Mouse (Mus musculus): ENCODE data around the gene Ttc28. TPM values are rescaled to one million over a fixed set of nuclear protein-coding genes. Genes with fewer than 3 reads are reported as not detected.

Ttc28 gene
- polyA plus RNA-seq, 2 experiments, result 0.48 to 0.81 TPM

DNA sequence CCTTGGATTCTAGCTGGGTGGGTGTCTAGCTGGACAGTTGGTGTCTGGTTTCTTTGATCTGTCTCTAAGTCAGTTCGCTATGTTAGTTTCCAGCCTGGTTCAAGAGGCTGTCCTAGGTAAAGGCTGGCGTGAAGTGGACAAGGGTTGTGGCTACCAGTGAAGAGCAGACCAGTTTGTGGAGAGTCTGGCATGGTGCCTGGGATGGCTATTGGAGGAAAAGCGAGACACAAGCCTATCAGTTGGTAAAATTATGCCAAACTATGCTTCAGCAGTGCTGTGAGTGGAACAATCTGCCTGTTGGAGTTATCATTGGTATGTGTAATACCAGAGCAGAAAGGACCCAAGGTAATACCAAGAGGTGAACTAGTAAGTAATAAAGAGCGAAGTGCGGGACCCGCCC lies 166.8 kb downstream of the Ttc28 start:
- Histone ChIP-seq H3K9ac (replicated peaks) (no peak overlapping the region), H3K27ac (no peak overlapping the region), H3K4me3 (ENCODE audit: insufficient read depth in 1 of 2, low read depth in 2 of 2, low read length in 2 of 2) (no peak overlapping the region), H3K27me3 (ENCODE audit: control insufficient read depth, insufficient read depth, low read length) (no peaks in the 10 kb centered on the region), H3K9me3 (ENCODE audit: control insufficient read depth, low read length) (no peaks in the 10 kb centered on the region), H3K36me3 (replicated peaks; ENCODE audit: control insufficient read depth, insufficient read depth, low read depth) (no peaks in the 10 kb centered on the region), H3K4me1 (replicated peaks; ENCODE audit: control insufficient read depth in 2 of 2, insufficient read depth in 2 of 2, low read length in 1 of 2) (no peaks in the 10 kb centered on the region; a peak in 1 of 4 replicates), H3K4me2 (ENCODE audit: low read depth) (no peak overlapping the region)
- DNase-seq (ENCODE audit: low read depth in 3 of 3, low spot score in 3 of 3) (no peak), ATAC-seq (ENCODE audit: insufficient read depth) (no peak)
- no peak for TF ChIP-seq EP300 (IDR thresholded peaks at IDR 0.05; ENCODE audit: low read depth)
- no peak for TF ChIP-seq CTCF (IDR thresholded peaks at IDR 0.05; ENCODE audit: low read depth)
- WGBS (ENCODE audit: insufficient replicate concordance), result 73% methylated on average over 6 of the region's 6 CpGs

DNA sequence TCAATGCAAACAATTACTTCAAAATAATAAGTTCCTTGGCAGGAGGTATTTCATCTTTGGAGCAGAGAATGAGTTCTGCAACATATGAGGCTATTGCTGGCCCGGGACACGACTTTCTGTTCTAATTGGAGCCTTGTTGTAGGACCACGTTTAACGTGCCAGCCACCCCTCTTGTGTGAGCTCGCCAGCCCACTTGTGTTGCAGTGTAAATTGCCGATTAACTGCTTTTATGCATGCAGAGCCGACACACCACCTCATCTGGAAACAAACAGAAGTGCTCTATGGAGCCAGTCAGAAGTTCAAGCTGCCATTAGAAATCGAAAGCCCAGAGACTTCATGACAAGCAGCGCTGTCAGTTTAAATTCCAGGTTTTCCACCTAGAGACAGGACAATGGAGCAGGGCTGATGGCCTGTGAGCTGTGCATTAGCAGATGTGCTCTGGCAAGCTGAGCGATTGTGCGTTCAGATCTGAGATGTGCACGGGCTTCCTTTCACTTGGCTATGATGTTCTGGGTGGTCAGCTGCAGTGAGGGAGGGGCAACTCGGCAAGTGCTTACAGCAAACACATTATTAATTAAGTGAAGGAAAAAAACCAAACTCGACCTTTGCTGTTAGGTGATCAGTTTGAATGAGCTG lies 167.4 kb downstream of the Ttc28 start:
- Histone ChIP-seq H3K4me2 (ENCODE audit: low read depth) (no peak overlapping the region), H3K36me3 (replicated peaks; ENCODE audit: control insufficient read depth, insufficient read depth, low read depth) (no peaks in the 10 kb centered on the region), H3K9ac (replicated peaks) (no peak overlapping the region), H3K27me3 (ENCODE audit: control insufficient read depth, insufficient read depth, low read length) (no peaks in the 10 kb centered on the region), H3K4me3 (ENCODE audit: insufficient read depth in 1 of 2, low read depth in 2 of 2, low read length in 2 of 2) (no peak overlapping the region), H3K9me3 (ENCODE audit: control insufficient read depth, low read length) (no peaks in the 10 kb centered on the region), H3K27ac (no peak overlapping the region), H3K4me1 (replicated peaks; ENCODE audit: control insufficient read depth in 2 of 2, insufficient read depth in 2 of 2, low read length in 1 of 2) (no peaks in the 10 kb centered on the region; a peak in 1 of 4 replicates)
- ATAC-seq (ENCODE audit: insufficient read depth) (no peak), DNase-seq (ENCODE audit: low read depth in 3 of 3, low spot score in 3 of 3) (no peak)
- 64% methylated on average over 14 of the region's 14 CpGs for WGBS (ENCODE audit: insufficient replicate concordance)
- TF ChIP-seq CTCF (IDR thresholded peaks at IDR 0.05; ENCODE audit: low read depth), result no peak
- no peak for TF ChIP-seq EP300 (IDR thresholded peaks at IDR 0.05; ENCODE audit: low read depth)

DNA sequence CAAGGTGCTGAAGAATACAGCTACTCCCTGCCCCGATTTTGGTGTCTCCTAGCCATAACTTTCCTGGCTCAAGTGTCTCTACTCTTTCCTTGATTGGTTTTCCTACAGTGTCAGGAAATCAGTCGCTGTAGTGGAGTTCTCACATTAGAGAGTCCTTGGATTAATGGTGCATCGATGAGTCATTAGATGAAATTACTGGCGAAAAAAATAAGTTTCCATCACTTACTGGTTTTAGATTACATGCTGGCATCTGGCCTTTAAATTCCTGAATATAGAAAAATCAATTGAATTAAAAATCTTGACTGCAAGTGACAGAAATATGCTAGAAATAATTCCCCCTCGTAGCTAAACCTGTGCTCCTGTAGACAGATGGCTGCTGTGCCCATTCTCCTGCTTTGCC lies 168.4 kb downstream of the Ttc28 start:
- Histone ChIP-seq H3K4me1 (replicated peaks; ENCODE audit: control insufficient read depth in 2 of 2, insufficient read depth in 2 of 2, low read length in 1 of 2) (no peaks in the 10 kb centered on the region; a peak in 1 of 4 replicates), H3K9ac (replicated peaks) (no peak overlapping the region), H3K4me3 (ENCODE audit: insufficient read depth in 1 of 2, low read depth in 2 of 2, low read length in 2 of 2) (no peak overlapping the region), H3K9me3 (ENCODE audit: control insufficient read depth, low read length) (no peaks in the 10 kb centered on the region), H3K36me3 (replicated peaks; ENCODE audit: control insufficient read depth, insufficient read depth, low read depth) (no peaks in the 10 kb centered on the region), H3K4me2 (ENCODE audit: low read depth) (no peak overlapping the region), H3K27me3 (ENCODE audit: control insufficient read depth, insufficient read depth, low read length) (no peaks in the 10 kb centered on the region), H3K27ac (no peak overlapping the region)
- ATAC-seq (ENCODE audit: insufficient read depth), result no peak
- 50% methylated on average over 5 of the region's 5 CpGs for WGBS (ENCODE audit: insufficient replicate concordance)
- DNase-seq (ENCODE audit: low read depth in 3 of 3, low spot score in 3 of 3), result no peak
- TF ChIP-seq EP300 (IDR thresholded peaks at IDR 0.05; ENCODE audit: low read depth), result no peak
- TF ChIP-seq CTCF (IDR thresholded peaks at IDR 0.05; ENCODE audit: low read depth), result no peak

DNA sequence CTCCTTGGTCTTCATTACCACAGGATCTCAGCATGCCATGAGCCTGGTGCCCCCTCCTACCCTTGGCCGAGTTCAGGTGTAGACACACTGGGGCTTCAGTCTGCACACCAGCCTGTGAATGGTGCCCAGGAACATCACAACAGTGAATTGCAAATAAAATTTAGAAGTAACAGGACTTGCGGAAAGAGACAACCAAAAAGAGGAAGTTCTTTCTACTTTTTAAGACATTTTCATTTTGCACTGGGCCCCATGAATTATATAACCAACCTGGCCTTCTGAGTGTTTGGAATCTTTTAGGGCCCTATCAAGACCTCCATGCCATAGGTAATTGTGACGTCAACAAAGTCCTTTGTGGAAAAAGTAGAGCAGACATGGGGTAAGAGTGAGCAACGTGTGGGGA lies 170.0 kb downstream of the Ttc28 start:
- DNase-seq (ENCODE audit: low read depth in 3 of 3, low spot score in 3 of 3), result no peak
- no peak overlapping the region for H3K27ac ChIP-seq
- no peaks in the 10 kb centered on the region for H3K9me3 ChIP-seq (ENCODE audit: control insufficient read depth, low read length)
- H3K9ac ChIP-seq (replicated peaks), result no peak overlapping the region
- 29% methylated on average over 4 of the region's 4 CpGs for WGBS (ENCODE audit: insufficient replicate concordance)
- H3K27me3 ChIP-seq (ENCODE audit: control insufficient read depth, insufficient read depth, low read length), result no peaks in the 10 kb centered on the region
- no peaks in the 10 kb centered on the region for H3K36me3 ChIP-seq (replicated peaks; ENCODE audit: control insufficient read depth, insufficient read depth, low read depth)
- ATAC-seq (ENCODE audit: insufficient read depth), result no peak
- no peak overlapping the region for H3K4me2 ChIP-seq (ENCODE audit: low read depth)
- H3K4me1 ChIP-seq (replicated peaks; ENCODE audit: control insufficient read depth in 2 of 2, insufficient read depth in 2 of 2, low read length in 1 of 2), result no peaks in the 10 kb centered on the region; a peak in 1 of 4 replicates
- H3K4me3 ChIP-seq (ENCODE audit: insufficient read depth in 1 of 2, low read depth in 2 of 2, low read length in 2 of 2), result no peak overlapping the region
- TF ChIP-seq EP300 (IDR thresholded peaks at IDR 0.05; ENCODE audit: low read depth) (no peak), CTCF (IDR thresholded peaks at IDR 0.05; ENCODE audit: low read depth) (no peak)

DNA sequence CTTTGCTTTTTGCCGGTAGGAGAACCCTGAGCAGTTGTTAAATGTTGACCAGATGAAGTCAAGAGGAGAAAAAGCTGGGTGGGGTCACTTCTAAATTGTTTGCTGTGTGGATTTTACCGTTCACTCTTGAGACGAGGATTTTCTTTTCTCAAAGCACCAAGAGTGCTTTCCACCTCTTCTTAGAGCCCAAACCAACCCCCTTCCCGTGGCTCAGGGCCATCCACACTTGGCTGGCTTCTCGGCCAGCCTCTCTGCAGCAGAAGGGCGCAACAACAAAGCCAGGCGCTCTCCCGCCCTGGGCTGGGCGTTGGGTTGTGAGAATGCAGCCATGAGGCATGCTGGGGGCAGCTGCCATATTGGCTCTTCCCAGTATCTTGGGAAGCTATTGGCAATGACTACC lies 170.5 kb downstream of the Ttc28 start:
- H3K27ac ChIP-seq, result no peak overlapping the region
- no peaks in the 10 kb centered on the region; a peak in 1 of 4 replicates for H3K4me1 ChIP-seq (replicated peaks; ENCODE audit: control insufficient read depth in 2 of 2, insufficient read depth in 2 of 2, low read length in 1 of 2)
- WGBS (ENCODE audit: insufficient replicate concordance), result 69% methylated on average over 9 of the region's 9 CpGs
- no peaks in the 10 kb centered on the region for H3K36me3 ChIP-seq (replicated peaks; ENCODE audit: control insufficient read depth, insufficient read depth, low read depth)
- TF ChIP-seq CTCF (IDR thresholded peaks at IDR 0.05; ENCODE audit: low read depth) (no peak), EP300 (IDR thresholded peaks at IDR 0.05; ENCODE audit: low read depth) (no peak)
- no peak for ATAC-seq (ENCODE audit: insufficient read depth)
- H3K9ac ChIP-seq (replicated peaks), result no peak overlapping the region
- no peak overlapping the region for H3K4me2 ChIP-seq (ENCODE audit: low read depth)
- DNase-seq (ENCODE audit: low read depth in 3 of 3, low spot score in 3 of 3), result no peak
- H3K27me3 ChIP-seq (ENCODE audit: control insufficient read depth, insufficient read depth, low read length), result no peaks in the 10 kb centered on the region
- H3K9me3 ChIP-seq (ENCODE audit: control insufficient read depth, low read length), result no peaks in the 10 kb centered on the region
- H3K4me3 ChIP-seq (ENCODE audit: insufficient read depth in 1 of 2, low read depth in 2 of 2, low read length in 2 of 2), result no peak overlapping the region
